Mouse (Mus musculus) heart, postnatal 0 days (tissue): ENCODE measurements around the gene Daam1.

Source experiments
- CTCF ChIP-seq: IDR thresholded peaks from 2 replicates; pipeline ENCODE4 v1.5.1; 2016; ENCODE audit warnings: antibody characterized with exemption, control low read depth, low read depth
- EP300 ChIP-seq: IDR thresholded peaks from 2 replicates; pipeline ENCODE4 v1.6.1; 2016; ENCODE audit warnings: antibody characterized with exemption, low read depth

DNA sequence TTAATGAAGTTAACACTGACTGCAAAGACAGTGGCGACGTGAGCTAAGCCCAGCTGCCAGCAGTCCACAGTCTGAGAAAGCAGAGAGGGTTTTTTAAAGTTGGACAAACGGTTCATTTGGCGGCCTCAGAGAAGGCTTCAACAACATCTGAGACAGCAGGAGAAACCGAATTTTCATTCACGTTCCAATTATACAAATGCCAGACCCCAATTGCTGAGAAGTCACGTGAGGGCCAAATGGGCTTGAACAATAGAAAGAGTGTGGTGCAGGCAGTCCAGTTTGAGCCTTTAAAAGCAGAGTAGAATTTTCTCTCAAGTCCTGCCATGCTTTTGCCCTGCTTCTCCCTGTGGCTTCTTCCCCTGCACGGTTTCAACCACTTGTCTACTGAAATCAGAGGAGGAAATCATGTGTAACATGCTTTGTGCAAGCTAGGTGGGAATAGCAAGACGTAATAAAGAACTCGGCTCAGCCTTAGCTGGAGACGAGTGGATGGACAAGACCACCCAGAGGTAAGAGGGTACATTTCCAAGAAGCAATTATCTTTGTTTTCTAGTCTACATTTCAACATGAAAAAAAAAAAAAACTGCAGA, 46.1 kb upstream of the Daam1 start:
- TF ChIP-seq CTCF: no peak
- TF ChIP-seq EP300: no peak
